Mouse (Mus musculus): ENCODE results near the gene Nup93.
A peak's percentile ranks its signal among the peaks of the same experiment; 100 is the strongest.

The Nup93 gene

GRCm38 (mm10) chr8:94186542-94186941 lies 27.8 kb upstream of the Nup93 start:
- DNase-seq (ENCODE audit: low read depth, low spot score): peak; percentile 96

GRCm38 (mm10) chr8:94187290-94188002 lies 26.9 kb upstream of the Nup93 start:
- DNase-seq (ENCODE audit: low read depth, low spot score): peak; percentile 64

GRCm38 (mm10) chr8:94189275-94190031 lies 24.9 kb upstream of the Nup93 start:
- DNase-seq (ENCODE audit: low read depth, low spot score): no peak

- DNase-seq (ENCODE audit: low read depth, low spot score): peak; percentile 91
Observed at GRCm38 (mm10) chr8:94191101-94191691, 23.2 kb upstream of the Nup93 start.

- no peak for DNase-seq (ENCODE audit: low read depth, low spot score)
Observed at GRCm38 (mm10) chr8:94192926-94193325, 21.4 kb upstream of the Nup93 start.

- DNase-seq (ENCODE audit: low read depth, low spot score): no peak
Observed at GRCm38 (mm10) chr8:94194591-94195223, 19.7 kb upstream of the Nup93 start.

GRCm38 (mm10) chr8:94199202-94199869 lies 15.0 kb upstream of the Nup93 start:
- DNase-seq (ENCODE audit: low read depth, low spot score): peak; percentile 83

GRCm38 (mm10) chr8:94204043-94204442 lies 10.3 kb upstream of the Nup93 start:
- DNase-seq (ENCODE audit: low read depth, low spot score): no peak

GRCm38 (mm10) chr8:94205736-94206135 lies 8.6 kb upstream of the Nup93 start:
- peak; percentile 90 for DNase-seq (ENCODE audit: low read depth, low spot score)

- DNase-seq (ENCODE audit: low read depth, low spot score): no peak
Observed at GRCm38 (mm10) chr8:94206256-94206655, 8.1 kb upstream of the Nup93 start.

GRCm38 (mm10) chr8:94207491-94207890 lies 6.9 kb upstream of the Nup93 start:
- DNase-seq (ENCODE audit: low read depth, low spot score): no peak

GRCm38 (mm10) chr8:94209639-94210038 lies 4.7 kb upstream of the Nup93 start:
- DNase-seq (ENCODE audit: low read depth, low spot score): no peak

- no peak for DNase-seq (ENCODE audit: low read depth, low spot score)
Observed at GRCm38 (mm10) chr8:94210225-94210624, 4.1 kb upstream of the Nup93 start.

GRCm38 (mm10) chr8:94213819-94214218 lies 545 bp upstream of the Nup93 start:
- no peak for DNase-seq (ENCODE audit: low read depth, low spot score)

- no peak for DNase-seq (ENCODE audit: low read depth, low spot score)
Observed at GRCm38 (mm10) chr8:94227381-94227939, 13.1 kb downstream of the Nup93 start.

- no peak for DNase-seq (ENCODE audit: low read depth, low spot score)
Observed at GRCm38 (mm10) chr8:94240240-94240751, 25.9 kb downstream of the Nup93 start.

GRCm38 (mm10) chr8:94249836-94250435 lies 35.6 kb downstream of the Nup93 start:
- DNase-seq (ENCODE audit: low read depth, low spot score): no peak

GRCm38 (mm10) chr8:94258881-94259280 lies 44.5 kb downstream of the Nup93 start:
- DNase-seq (ENCODE audit: low read depth, low spot score): no peak

- no peak for DNase-seq (ENCODE audit: low read depth, low spot score)
Observed at GRCm38 (mm10) chr8:94262626-94263297, 48.4 kb downstream of the Nup93 start.

Measured in ZHBTc4 (cell line).